Mouse (Mus musculus) limb, embryonic 10.5 days (tissue): ENCODE results near the gene Nipal3. TPM values are rescaled to one million over a fixed set of nuclear protein-coding genes. Genes with fewer than 3 reads are reported as not detected.
A peak's percentile ranks its signal among the peaks of the same experiment; 100 is the strongest.

Source experiments
- DNase-seq: peaks from one replicate; pipeline ENCODE4 v3.0.0-alpha.2; 2017; ENCODE audit warnings: low spot score
- H3K27ac ChIP-seq: fragments of 300-500 bp; sonication (generic); 2 replicates; pipeline ENCODE4 v1.5.1; 2016; ENCODE audit warnings: mild to moderate bottlenecking
- H3K27me3 ChIP-seq: fragments of 300-500 bp; sonication (generic); 2 replicates; pipeline ENCODE4 v1.6.1; 2016; ENCODE audit warnings: low read depth, mild to moderate bottlenecking; ENCODE audit not compliant: poor library complexity, severe bottlenecking
- H3K36me3 ChIP-seq: fragments of 300-500 bp; sonication (generic); 2 replicates; pipeline ENCODE4 v1.6.1; 2016; ENCODE audit warnings: mild to moderate bottlenecking, moderate library complexity
- H3K4me1 ChIP-seq: fragments of 300-500 bp; sonication (generic); 2 replicates; pipeline ENCODE4 v1.6.1; 2016
- H3K4me3 ChIP-seq: fragments of 300-500 bp; sonication (generic); 2 replicates; pipeline ENCODE4 v1.5.1; 2016; ENCODE audit warnings: mild to moderate bottlenecking, moderate library complexity
- H3K9me3 ChIP-seq: fragments of 300-500 bp; sonication (generic); replicated peaks from 2 replicates; pipeline ENCODE4 v1.6.1; 2016; ENCODE audit warnings: mild to moderate bottlenecking
- WGBS: fragments of 180-500 bp; shearing (Covaris S2); methylation state at CpG from one replicate; pipeline ENCODE4 v1.1.7; 2016; 5-methylcytosine and 5-hydroxymethylcytosine counted together
- polyA plus RNA-seq: library from polyadenylated mRNA; unstranded; fragments of >200 nt; fragmentation: Nextera tagmentation; extraction: Ambion mirVana; gene quantifications from 2 replicates; pipeline ENCODE4 v1.2.1, GENCODE M21; 2016

The Nipal3 gene
- 1.7 and 2.2 TPM in 2 replicates for polyA plus RNA-seq

- Histone ChIP-seq H3K4me3 (peak within 1 kb of the TSS; percentile 78), H3K36me3 (no peaks in the 10 kb centered on the region), H3K9me3 (no peaks in the 10 kb centered on the region), H3K27me3 (no peaks in the 10 kb centered on the region), H3K4me1 (peaks cover 27% of the 10 kb centered on the region), H3K27ac (peak within 1 kb of the TSS; percentile 21; the same call in 1 of the 2 replicates)
- peak; percentile 90 for DNase-seq
- under 1% methylated on average over 53 of the region's 53 CpGs for WGBS
Observed at GRCm38 (mm10) chr4:135494521-135495396, at the start of gene Nipal3, which contains the start of gene Stpg1. Gene Nipal3, minus strand, starts transcription at chr4:135495038. Gene Stpg1, plus strand, starts transcription at chr4:135494790.

DNA sequence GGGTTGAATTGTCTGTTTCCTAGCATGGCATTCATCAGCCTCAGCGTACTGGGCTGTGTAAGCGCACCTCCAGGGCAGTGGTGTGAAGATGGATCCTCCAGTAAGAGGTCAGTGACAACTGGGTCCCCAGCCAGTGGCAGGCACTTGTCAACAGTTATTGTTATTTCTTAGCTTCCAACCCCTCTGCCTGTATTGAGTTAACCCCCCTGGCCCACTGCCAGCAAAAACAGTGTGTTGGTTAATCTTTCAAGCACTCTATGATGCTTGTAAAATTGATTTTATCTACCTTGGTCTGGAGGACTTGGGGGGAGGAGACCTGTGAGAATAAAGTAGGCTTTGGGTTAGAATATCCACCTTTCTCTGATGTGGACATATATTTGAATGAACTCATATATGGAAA is 49.4 kb upstream of the Nipal3 start:
- 81% methylated on average over 2 of the region's 2 CpGs for WGBS
- DNase-seq: no peak
- no peak overlapping the region for H3K27ac ChIP-seq
- no peak overlapping the region for H3K4me3 ChIP-seq
- H3K27me3 ChIP-seq: peaks cover 46% of the 10 kb centered on the region
- H3K36me3 ChIP-seq: no peaks in the 10 kb centered on the region
- H3K9me3 ChIP-seq: no peaks in the 10 kb centered on the region
- peaks cover 43% of the 10 kb centered on the region for H3K4me1 ChIP-seq

GRCm38 (mm10) chr4:135540057-135540456 is 45.2 kb upstream of the Nipal3 start:
- H3K4me3 ChIP-seq: no peak overlapping the region
- DNase-seq: no peak
- no peak overlapping the region for H3K27ac ChIP-seq
- H3K9me3 ChIP-seq: no peaks in the 10 kb centered on the region
- H3K36me3 ChIP-seq: no peaks in the 10 kb centered on the region
- peaks cover 13% of the 10 kb centered on the region for H3K27me3 ChIP-seq
- peaks cover 19% of the 10 kb centered on the region for H3K4me1 ChIP-seq
- 82% methylated on average over 9 of the region's 9 CpGs for WGBS

- H3K27ac ChIP-seq: no peak overlapping the region
- no peaks in the 10 kb centered on the region for H3K9me3 ChIP-seq
- H3K27me3 ChIP-seq: peaks cover 3% of the 10 kb centered on the region
- no peak for DNase-seq
- H3K36me3 ChIP-seq: no peaks in the 10 kb centered on the region
- H3K4me3 ChIP-seq: no peak overlapping the region
- WGBS: 86% methylated on average over 12 of the region's 12 CpGs
- H3K4me1 ChIP-seq: peaks cover 10% of the 10 kb centered on the region
Observed at GRCm38 (mm10) chr4:135539056-135539455, 44.2 kb upstream of the Nipal3 start.

DNA sequence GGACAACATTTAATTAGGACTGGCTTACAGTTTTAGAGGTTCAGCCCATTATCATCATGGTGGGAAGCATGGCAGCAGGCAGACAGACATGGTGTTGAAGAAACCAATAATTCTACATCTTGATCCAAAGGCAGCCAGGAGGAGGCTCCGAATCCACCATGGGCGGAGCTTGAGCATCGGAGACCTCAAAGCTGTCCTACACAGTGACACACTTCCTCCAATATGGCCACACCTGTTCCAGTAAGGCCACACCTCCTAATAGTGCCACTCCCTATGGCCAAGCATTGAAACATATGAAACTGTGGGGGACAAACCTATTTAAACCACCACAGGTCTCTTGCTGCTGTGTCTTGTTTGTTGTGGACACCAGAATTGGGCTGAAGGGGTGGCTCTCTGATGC is 40.2 kb upstream of the Nipal3 start:
- H3K36me3 ChIP-seq: no peaks in the 10 kb centered on the region
- DNase-seq: no peak
- H3K27me3 ChIP-seq: no peaks in the 10 kb centered on the region
- peaks cover 6% of the 10 kb centered on the region; the same call in 1 of the 2 replicates for H3K9me3 ChIP-seq
- H3K4me1 ChIP-seq: peaks cover 18% of the 10 kb centered on the region
- WGBS: 94% methylated on average over 3 of the region's 3 CpGs
- no peak overlapping the region for H3K4me3 ChIP-seq
- H3K27ac ChIP-seq: no peak overlapping the region

DNA sequence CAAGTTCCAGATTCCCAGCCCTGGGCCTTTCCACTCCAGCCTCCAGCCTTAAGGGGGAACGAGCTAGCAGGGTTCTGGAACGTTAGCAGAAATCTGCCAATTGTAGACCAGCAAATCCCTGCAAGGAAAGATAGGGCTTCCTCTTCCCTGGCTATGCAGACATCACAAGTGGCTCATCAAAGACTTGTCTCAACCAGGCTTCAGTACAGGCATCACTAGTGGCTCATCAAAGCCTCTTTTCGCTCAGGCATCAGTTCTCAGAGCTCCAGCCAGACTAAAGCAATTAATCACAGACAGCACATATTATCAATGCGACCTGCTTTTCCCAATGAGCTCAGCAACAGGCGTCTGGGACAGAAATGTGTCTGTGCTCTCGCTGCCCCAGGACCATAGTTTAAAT is 38.2 kb upstream of the Nipal3 start:
- 72% methylated on average over 6 of the region's 6 CpGs for WGBS

DNA sequence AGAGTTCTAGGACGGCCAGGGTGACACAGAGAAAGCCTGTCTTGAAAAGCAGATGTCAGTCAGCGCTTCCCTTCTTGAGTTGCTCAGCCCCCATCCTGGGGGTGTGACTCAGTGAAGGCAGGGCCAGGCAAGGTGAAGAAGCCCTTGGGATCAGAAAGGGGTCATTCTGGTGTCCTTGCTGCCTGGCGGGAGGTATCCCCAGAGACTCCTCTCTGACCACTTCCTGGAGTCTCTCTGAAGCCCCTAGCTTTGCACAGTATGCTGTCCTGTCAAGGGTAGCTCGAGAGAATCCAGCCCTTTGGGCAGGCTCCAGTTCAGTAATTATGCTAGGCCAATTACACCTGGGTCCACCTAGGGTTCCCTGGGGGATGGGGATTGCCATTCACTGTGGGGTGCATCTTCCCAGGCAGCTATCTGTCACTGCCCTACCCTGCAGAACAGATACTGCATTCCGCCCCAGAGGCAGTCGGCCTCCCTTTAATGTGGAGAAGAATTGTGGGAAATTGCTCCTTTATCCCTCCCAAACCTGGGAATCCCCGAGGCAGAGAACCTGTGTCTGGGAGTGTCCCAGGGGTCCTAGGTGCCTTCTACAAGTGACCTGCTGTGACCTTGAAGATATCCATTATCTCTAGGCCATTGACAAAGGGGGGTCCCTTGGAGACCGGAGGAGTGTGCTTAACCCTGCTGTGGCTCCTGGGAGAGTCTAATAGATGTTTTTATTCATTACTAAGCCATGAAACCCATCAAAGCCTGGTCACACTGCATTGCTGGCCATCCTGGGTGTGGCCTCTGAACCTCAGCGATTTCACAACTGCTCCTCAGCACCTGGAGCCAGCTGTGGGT is 37.2 kb upstream of the Nipal3 start:
- no peak for DNase-seq
- whole genome bisulfite sequencing: 49% methylated on average over 9 of the region's 9 CpGs

More for the DNA sequence above, 38.2 kb upstream of the Nipal3 start:
- Histone ChIP-seq H3K9me3 (peaks cover 6% of the 10 kb centered on the region; the same call in 1 of the 2 replicates), H3K36me3 (no peaks in the 10 kb centered on the region), H3K4me1 (peaks cover 18% of the 10 kb centered on the region), H3K27ac (no peak overlapping the region), H3K4me3 (no peak overlapping the region), H3K27me3 (no peaks in the 10 kb centered on the region)
- DNase-seq: no peak

DNA sequence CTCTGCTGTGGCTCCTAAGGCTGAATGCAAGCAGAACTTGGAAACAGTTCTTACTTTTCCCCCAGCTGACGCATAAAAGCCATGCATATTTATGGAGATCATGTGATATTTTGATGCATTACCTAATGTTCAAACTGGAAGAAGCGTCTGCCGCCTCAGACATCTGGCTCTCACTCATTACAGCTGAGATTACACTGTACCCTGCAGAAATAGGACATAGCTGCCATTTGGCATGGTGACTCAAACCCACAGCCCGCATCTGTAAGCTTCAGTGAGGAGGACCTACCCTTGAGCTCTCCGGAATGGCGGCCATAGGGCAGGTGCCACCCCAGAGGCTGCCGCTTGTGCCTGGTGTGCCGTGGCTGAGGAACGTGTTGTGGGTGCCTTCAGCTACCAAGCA is 36.4 kb upstream of the Nipal3 start:
- H3K4me3 ChIP-seq: no peak overlapping the region
- peaks cover 3% of the 10 kb centered on the region for H3K27me3 ChIP-seq
- no peak for DNase-seq
- peaks cover 6% of the 10 kb centered on the region; the same call in 1 of the 2 replicates for H3K9me3 ChIP-seq
- H3K27ac ChIP-seq: no peak overlapping the region
- H3K36me3 ChIP-seq: no peaks in the 10 kb centered on the region
- peaks cover 13% of the 10 kb centered on the region for H3K4me1 ChIP-seq
- WGBS: 93% methylated on average over 9 of the region's 9 CpGs

More for the DNA sequence above, 37.2 kb upstream of the Nipal3 start:
- Histone ChIP-seq H3K27me3 (no peaks in the 10 kb centered on the region), H3K4me1 (peaks cover 15% of the 10 kb centered on the region), H3K4me3 (no peak overlapping the region), H3K27ac (no peak overlapping the region), H3K9me3 (peaks cover 6% of the 10 kb centered on the region; the same call in 1 of the 2 replicates), H3K36me3 (no peaks in the 10 kb centered on the region)

GRCm38 (mm10) chr4:135530270-135530669 is 35.4 kb upstream of the Nipal3 start:
- Histone ChIP-seq H3K27me3 (peaks cover 12% of the 10 kb centered on the region), H3K9me3 (peaks cover 6% of the 10 kb centered on the region; the same call in 1 of the 2 replicates), H3K4me3 (no peak overlapping the region), H3K36me3 (no peaks in the 10 kb centered on the region), H3K4me1 (peaks cover 17% of the 10 kb centered on the region), H3K27ac (no peak overlapping the region)
- DNase-seq: no peak
- WGBS: 54% methylated on average over 2 of the region's 2 CpGs

GRCm38 (mm10) chr4:135526039-135526710 is 31.3 kb upstream of the Nipal3 start:
- peaks cover 18% of the 10 kb centered on the region for H3K27me3 ChIP-seq
- H3K27ac ChIP-seq: peak overlapping the region; percentile 69; the same call in 1 of the 2 replicates
- peaks cover 24% of the 10 kb centered on the region for H3K4me1 ChIP-seq
- no peaks in the 10 kb centered on the region for H3K36me3 ChIP-seq
- H3K4me3 ChIP-seq: peak overlapping the region; percentile 7; the same call in 1 of the 2 replicates
- H3K9me3 ChIP-seq: peaks cover 6% of the 10 kb centered on the region; the same call in 1 of the 2 replicates
- WGBS: 29% methylated on average over 14 of the region's 14 CpGs
- DNase-seq: no peak

- H3K27ac ChIP-seq: 0 out of 2 replicates have a peak overlapping the region, but pooled peaks have one; percentile 22
- no peak for DNase-seq
Observed at GRCm38 (mm10) chr4:135525057-135525456, 30.2 kb upstream of the Nipal3 start.

GRCm38 (mm10) chr4:135523939-135524338 is 29.1 kb upstream of the Nipal3 start:
- no peak overlapping the region for H3K4me3 ChIP-seq
- peaks cover 18% of the 10 kb centered on the region for H3K27me3 ChIP-seq
- no peaks in the 10 kb centered on the region for H3K36me3 ChIP-seq
- H3K9me3 ChIP-seq: no peaks in the 10 kb centered on the region
- peaks cover 24% of the 10 kb centered on the region for H3K4me1 ChIP-seq
- no peak overlapping the region for H3K27ac ChIP-seq
- 14% methylated on average over 6 of the region's 7 CpGs for WGBS
- DNase-seq: no peak

More at GRCm38 (mm10) chr4:135525057-135525456, 30.2 kb upstream of the Nipal3 start:
- H3K4me1 ChIP-seq: peaks cover 24% of the 10 kb centered on the region
- no peak overlapping the region for H3K4me3 ChIP-seq
- no peaks in the 10 kb centered on the region for H3K36me3 ChIP-seq
- no peaks in the 10 kb centered on the region for H3K9me3 ChIP-seq
- peaks cover 18% of the 10 kb centered on the region for H3K27me3 ChIP-seq
- 73% methylated on average over 12 of the region's 12 CpGs for WGBS
